Mouse (Mus musculus) heart, postnatal 0 days (tissue): ENCODE measurements around the gene Prkar2b. TPM values are rescaled to one million over a fixed set of nuclear protein-coding genes. Genes with fewer than 3 reads are reported as not detected.

Experiments used
- ATAC-seq: fragments of 200-750 bp; cut with Nextera tagmentation; 2 replicates; pipeline ENCODE4 v1.8.0; 2017; ENCODE audit warnings: low read depth, moderate number of reproducible peaks, moderate library complexity; ENCODE audit not compliant: insufficient read depth
- DNase-seq: peaks from one replicate; pipeline ENCODE4 v3.0.0-alpha.2; 2016; ENCODE audit warnings: low spot score
- H3K27ac ChIP-seq: fragments of 300-500 bp; sonication (generic); 2 replicates; pipeline ENCODE4 v1.5.1; 2014; ENCODE audit warnings: low read depth, mild to moderate bottlenecking
- H3K27me3 ChIP-seq: fragments of 300-500 bp; sonication (generic); 2 replicates; pipeline ENCODE4 v1.6.1; 2014; ENCODE audit warnings: low read length, mixed read lengths; ENCODE audit not compliant: control insufficient read depth, insufficient read depth
- H3K36me3 ChIP-seq: fragments of 300-500 bp; sonication (generic); replicated peaks from 2 replicates; pipeline ENCODE4 v1.6.1; 2014; ENCODE audit warnings: low read length, mixed read lengths; ENCODE audit not compliant: control insufficient read depth, insufficient read depth
- H3K4me1 ChIP-seq: fragments of 300-500 bp; sonication (generic); 2 replicates; pipeline ENCODE4 v1.6.1; 2014; ENCODE audit warnings: antibody characterized with exemption; ENCODE audit not compliant: control insufficient read depth, insufficient read depth
- H3K4me2 ChIP-seq: fragments of 300-500 bp; sonication (generic); 2 replicates; pipeline ENCODE4 v1.6.1; 2014; ENCODE audit warnings: low read depth, mild to moderate bottlenecking, low read length, moderate library complexity
- H3K4me3 ChIP-seq: fragments of 300-500 bp; sonication (generic); 2 replicates; pipeline ENCODE4 v1.5.1; 2014; ENCODE audit warnings: low read depth, low read length
- H3K9ac ChIP-seq: fragments of 300-500 bp; sonication (generic); replicated peaks from 2 replicates; pipeline ENCODE4 v1.6.1; 2014; ENCODE audit warnings: low read depth, low read length, mixed read lengths
- H3K9me3 ChIP-seq: fragments of 300-500 bp; sonication (generic); replicated peaks from 2 replicates; pipeline ENCODE4 v1.6.1; 2016; ENCODE audit warnings: low read length; ENCODE audit not compliant: control insufficient read depth
- CTCF ChIP-seq: IDR thresholded peaks from 2 replicates; pipeline ENCODE4 v1.5.1; 2016; ENCODE audit warnings: antibody characterized with exemption, control low read depth, low read depth
- EP300 ChIP-seq: IDR thresholded peaks from 2 replicates; pipeline ENCODE4 v1.6.1; 2016; ENCODE audit warnings: antibody characterized with exemption, low read depth
- WGBS: fragments of 180-500 bp; shearing (Covaris S2); extraction: QIAGEN DNeasy Blood & Tissue Kit; methylation state at CpG from one replicate; pipeline ENCODE4 v1.1.7; 2014; 5-methylcytosine and 5-hydroxymethylcytosine counted together
- polyA plus RNA-seq: library from polyadenylated mRNA; unstranded; fragments of >200 nt; fragmentation: Nextera tagmentation; extraction: Ambion mirVana; gene quantifications from 2 replicates; pipeline ENCODE4 v1.2.1, GENCODE M21; 2015
- total RNA-seq: library from RNA; depleted of rRNA; stranded (reverse); fragments of >200 nt; gene quantifications from 2 replicates; pipeline ENCODE4 v1.2.3, GENCODE M21; 2014; ENCODE audit warnings: low replicate concordance

The Prkar2b gene
- total and polyA plus RNA-seq, 2 experiments from 2014 or later: 2.6 TPM; not detected in 1

GRCm38 (mm10) chr12:31926661-31927061, 134.4 kb downstream of the Prkar2b start:
- ATAC-seq (peak; percentile 90), DNase-seq (peak; percentile 71)
- 0 out of 2 replicates have a peak, but pooled peaks have one; percentile 7 for TF ChIP-seq EP300
- peak; percentile 83 for TF ChIP-seq CTCF
- Histone ChIP-seq H3K27ac (0 out of 2 replicates have a peak overlapping the region, but pooled peaks have one; percentile 53), H3K4me1 (no peaks in the 10 kb centered on the region), H3K36me3 (peaks cover 68% of the 10 kb centered on the region), H3K4me3 (no peak overlapping the region), H3K9ac (no peak overlapping the region), H3K27me3 (no peaks in the 10 kb centered on the region), H3K9me3 (no peaks in the 10 kb centered on the region), H3K4me2 (no peak overlapping the region)
- 46% methylated on average over 4 of the region's 4 CpGs for WGBS

DNA sequence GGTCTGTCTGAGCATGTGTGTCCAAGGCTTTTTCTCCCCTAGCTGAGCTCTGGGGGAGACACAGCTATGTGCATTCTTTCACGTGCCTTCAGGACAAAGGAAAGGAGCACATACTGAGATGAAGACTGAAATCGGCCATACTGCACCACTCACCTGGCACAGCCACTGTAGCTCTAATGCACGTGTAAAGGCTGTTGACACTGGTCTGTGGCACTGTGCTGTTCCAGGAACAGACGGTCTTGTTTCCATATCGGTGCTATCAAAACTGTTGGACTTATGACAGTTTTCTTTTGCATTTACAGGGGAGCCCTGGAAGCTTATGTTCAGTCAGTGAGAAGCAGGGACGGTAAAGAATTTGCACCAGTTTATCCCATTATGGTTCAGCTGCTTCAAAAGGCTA, 135.8 kb downstream of the Prkar2b start:
- Histone ChIP-seq H3K36me3 (peaks cover 55% of the 10 kb centered on the region), H3K27ac (no peak overlapping the region), H3K4me3 (no peak overlapping the region), H3K27me3 (no peaks in the 10 kb centered on the region), H3K9ac (no peak overlapping the region), H3K4me1 (no peaks in the 10 kb centered on the region), H3K9me3 (no peaks in the 10 kb centered on the region), H3K4me2 (no peak overlapping the region)
- no peak for TF ChIP-seq CTCF
- no peak for TF ChIP-seq EP300
- ATAC-seq (no peak), DNase-seq (no peak)
- WGBS: 73% methylated on average over 6 of the region's 6 CpGs

GRCm38 (mm10) chr12:31924135-31924534, 137.0 kb downstream of the Prkar2b start:
- Histone ChIP-seq H3K4me3 (no peak overlapping the region), H3K27me3 (no peaks in the 10 kb centered on the region), H3K4me2 (no peak overlapping the region), H3K36me3 (peaks cover 46% of the 10 kb centered on the region), H3K4me1 (no peaks in the 10 kb centered on the region), H3K9me3 (no peaks in the 10 kb centered on the region), H3K9ac (no peak overlapping the region), H3K27ac (no peak overlapping the region)
- 64% methylated on average over 3 of the region's 3 CpGs for WGBS
- DNase-seq (no peak), ATAC-seq (no peak)
- TF ChIP-seq EP300 (no peak), CTCF (no peak)

- Histone ChIP-seq H3K9ac (no peak overlapping the region), H3K9me3 (no peaks in the 10 kb centered on the region), H3K27me3 (no peaks in the 10 kb centered on the region), H3K36me3 (peaks cover 20% of the 10 kb centered on the region), H3K4me2 (no peak overlapping the region), H3K27ac (no peak overlapping the region), H3K4me3 (no peak overlapping the region), H3K4me1 (peaks cover 6% of the 10 kb centered on the region; the same call in 1 of the 2 replicates)
- ATAC-seq (no peak), DNase-seq (no peak)
- 78% methylated on average over 18 of the region's 18 CpGs for WGBS
- no peak for TF ChIP-seq EP300
- TF ChIP-seq CTCF: no peak
These were observed 140.4 kb downstream of the Prkar2b start for GRCm38 (mm10) chr12:31920464-31921405.

DNA sequence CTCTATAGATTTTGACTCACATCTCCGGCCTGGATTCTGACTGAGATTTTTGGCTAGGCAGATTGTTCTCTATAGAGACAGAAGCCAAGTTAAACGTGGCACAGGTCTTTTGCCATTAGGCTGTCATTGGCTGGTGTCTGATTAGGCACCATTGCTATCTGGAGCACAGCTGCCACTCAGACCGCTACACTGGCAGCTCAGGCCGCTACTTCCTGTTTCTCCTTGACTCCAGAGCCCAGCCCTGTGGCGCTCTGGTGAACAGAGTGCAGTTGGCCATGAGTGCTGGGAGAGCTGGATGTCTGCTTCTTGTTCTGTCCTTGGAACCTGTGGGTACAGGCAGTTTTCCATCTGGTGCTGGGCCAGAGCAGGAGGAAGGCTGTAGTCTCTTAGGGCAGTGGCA, 143.9 kb downstream of the Prkar2b start:
- ATAC-seq (peak; percentile 92), DNase-seq (peak; percentile 82)
- WGBS: 19% methylated on average over 5 of the region's 5 CpGs
- H3K36me3 ChIP-seq: no peaks in the 10 kb centered on the region; the same call in 1 of the 2 replicates
- peak overlapping the region; percentile 91 for H3K27ac ChIP-seq
- H3K4me1 ChIP-seq: peaks cover 6% of the 10 kb centered on the region; the same call in 1 of the 2 replicates
- TF ChIP-seq CTCF (peak; percentile 5; the same call in 1 of the 2 replicates), EP300 (no peak)
- no peaks in the 10 kb centered on the region for H3K27me3 ChIP-seq
- no peak overlapping the region for H3K4me2 ChIP-seq
- H3K9me3 ChIP-seq: no peaks in the 10 kb centered on the region
- no peak overlapping the region for H3K9ac ChIP-seq
- no peak overlapping the region for H3K4me3 ChIP-seq
